Comparison of ENCODE assay signal across 7 mouse cellular contexts in genomic region chr13:46726288-46727037, GRCm38 (mm10). TPM values are rescaled to one million over a fixed set of nuclear protein-coding genes. Genes with fewer than 3 reads are reported as not detected.
A peak's percentile ranks its signal among the peaks of the same experiment; 100 is the strongest.
DNase-seq lines count a peak whose midpoint lies in the region; ATAC-seq and TF ChIP-seq lines count a peak whose summit lies in the region.

No protein-coding gene starts in this region.

- no peak for TF ChIP-seq POLR2A in thymus, adult 2 months (IDR thresholded peaks at IDR 0.05; ENCODE audit: control insufficient read depth, extremely low read depth, insufficient read depth, low read length, poor library complexity)

- peak overlapping the region; percentile 91 for H3K9ac ChIP-seq in embryonic facial prominence, embryonic 11.5 days (replicated peaks; ENCODE audit: low read length)
- H3K9ac ChIP-seq in midbrain, embryonic 11.5 days (ENCODE audit: low read length), result peak overlapping the region; percentile 96

- H3K4me3 ChIP-seq in embryonic facial prominence, embryonic 11.5 days (ENCODE audit: low read depth, low read length), result peak overlapping the region; percentile 100
- peak overlapping the region; percentile 99 for H3K4me3 ChIP-seq in midbrain, embryonic 11.5 days (ENCODE audit: low read depth, low read length)
- peak overlapping the region; percentile 69 for H3K4me3 ChIP-seq in thymus, adult 2 months (ENCODE audit: control insufficient read depth, insufficient read depth, low read length)

- no peaks in the 10 kb centered on the region for H3K9me3 ChIP-seq in embryonic facial prominence, embryonic 11.5 days (replicated peaks; ENCODE audit: control insufficient read depth, low read length)
- no peaks in the 10 kb centered on the region for H3K9me3 ChIP-seq in midbrain, embryonic 11.5 days (ENCODE audit: control insufficient read depth, low read length)

- H3K36me3 ChIP-seq in embryonic facial prominence, embryonic 11.5 days (replicated peaks; ENCODE audit: control insufficient read depth, insufficient read depth, low read depth, low read length), result no peaks in the 10 kb centered on the region
- H3K36me3 ChIP-seq in midbrain, embryonic 11.5 days (ENCODE audit: control insufficient read depth, insufficient read depth, low read length), result no peaks in the 10 kb centered on the region
- no peaks in the 10 kb centered on the region for H3K36me3 ChIP-seq in thymus, adult 2 months (ENCODE audit: control insufficient read depth, insufficient read depth, low read length)

- peak overlapping the region; percentile 89 for H3K27ac ChIP-seq in embryonic facial prominence, embryonic 11.5 days (replicated peaks; ENCODE audit: low read depth, low read length)
- peak overlapping the region; percentile 90 for H3K27ac ChIP-seq in midbrain, embryonic 11.5 days (ENCODE audit: low read depth, low read length)
- H3K27ac ChIP-seq in thymus, adult 2 months (ENCODE audit: control insufficient read depth, insufficient read depth, low read length), result peak overlapping the region; percentile 44; the same call in 1 of the 2 replicates

- no peak for TF ChIP-seq CTCF in thymus, adult 2 months (IDR thresholded peaks at IDR 0.05; ENCODE audit: borderline replicate concordance, control insufficient read depth, extremely low read depth, insufficient read depth, low read length, poor library complexity)

- peak; percentile 54 for DNase-seq in left cerebral cortex, postnatal 4 days
- no peak for DNase-seq in left cerebral cortex, adult 8-10 months (ENCODE audit: low spot score in 2 of 2)
- DNase-seq in T-cell, adult 2 months (ENCODE audit: low spot score), result peak; percentile 23
- DNase-seq in embryonic facial prominence, embryonic 11.5 days (ENCODE audit: low spot score), result peak; percentile 45
- DNase-seq in induced T-regulatory cell, adult 2 months (ENCODE audit: low read depth), result peak; percentile 68
- DNase-seq in midbrain, embryonic 11.5 days (ENCODE audit: low spot score, missing footprints), result peak; percentile 93
- DNase-seq in thymus, adult 2 months, result peak; percentile 51

- no peak for ATAC-seq in embryonic facial prominence, embryonic 11.5 days (replicated peaks; ENCODE audit: insufficient number of reproducible peaks, low FRiP score, low TSS enrichment, low read depth)
- no peak for ATAC-seq in midbrain, embryonic 11.5 days (ENCODE audit: low FRiP score)

- H3K4me2 ChIP-seq in embryonic facial prominence, embryonic 11.5 days (ENCODE audit: low read depth, low read length), result peak overlapping the region; percentile 70
- peak overlapping the region; percentile 57 for H3K4me2 ChIP-seq in midbrain, embryonic 11.5 days

- WGBS in embryonic facial prominence, embryonic 11.5 days, result under 1% methylated on average over 30 of the region's 30 CpGs
- under 1% methylated on average over 30 of the region's 30 CpGs for WGBS in midbrain, embryonic 11.5 days
- 1% methylated on average over 30 of the region's 30 CpGs for WGBS in thymus, adult 2 months

- intact Hi-C loops in left cerebral cortex, postnatal 4 days (cut with DNase I), result loop anchor here (5.0 kb wide), 1 partner anchor 291 kb away; no protein-coding TSS in a partner anchor

- no peaks in the 10 kb centered on the region for H3K27me3 ChIP-seq in embryonic facial prominence, embryonic 11.5 days (ENCODE audit: control insufficient read depth, insufficient read depth, low read length)
- no peaks in the 10 kb centered on the region for H3K27me3 ChIP-seq in midbrain, embryonic 11.5 days (ENCODE audit: control insufficient read depth, insufficient read depth, low read length)
- no peaks in the 10 kb centered on the region for H3K27me3 ChIP-seq in thymus, adult 2 months (ENCODE audit: control insufficient read depth, insufficient read depth, low read length)

- H3K4me1 ChIP-seq in embryonic facial prominence, embryonic 11.5 days (ENCODE audit: control insufficient read depth, insufficient read depth, low read length), result no peaks in the 10 kb centered on the region
- peaks cover 15% of the 10 kb centered on the region for H3K4me1 ChIP-seq in midbrain, embryonic 11.5 days (ENCODE audit: control insufficient read depth, insufficient read depth, low read length)
- H3K4me1 ChIP-seq in thymus, adult 2 months (replicated peaks; ENCODE audit: control insufficient read depth, insufficient read depth, low read length), result peaks cover 2% of the 10 kb centered on the region

RNA-seq across cellular contexts. Expression of gene Nup153, which starts 1.3 kb away (rescaled TPM):
- total RNA-seq in left cerebral cortex, postnatal 4 days (2021), result 10 to 100 TPM; 87.6 to 88.3 TPM
- total RNA-seq in left cerebral cortex, adult 8-10 months (2022), result 10 to 100 TPM; 47.2 to 54.8 (median 50.0) TPM
- polyA plus RNA-seq in embryonic facial prominence, embryonic 11.5 days (2014; fragmentation: Nextera tagmentation; extraction: Ambion mirVana), result 40.2 and 52.3 TPM in 2 replicates
- polyA plus RNA-seq in midbrain, embryonic 11.5 days (2014; fragmentation: Nextera tagmentation; extraction: Ambion mirVana), result 40.6 and 50.4 TPM in 2 replicates
- polyA plus RNA-seq in thymus, adult 2 months (2012; rRNA removed), result 164 and 182 TPM in 2 replicates

RNA-seq across cellular contexts. Expression of gene Fam8a1, which starts 57.1 kb away (rescaled TPM):
- 10 to 100 TPM; 71.4 to 75.7 TPM for total RNA-seq in left cerebral cortex, postnatal 4 days (2021)
- 10 to 100 TPM; 79.0 to 84.9 (median 81.5) TPM for total RNA-seq in left cerebral cortex, adult 8-10 months (2022)
- polyA plus RNA-seq in embryonic facial prominence, embryonic 11.5 days (2014; fragmentation: Nextera tagmentation; extraction: Ambion mirVana), result 9.6 and 10.1 TPM in 2 replicates
- polyA plus RNA-seq in midbrain, embryonic 11.5 days (2014; fragmentation: Nextera tagmentation; extraction: Ambion mirVana), result 12.6 and 13.9 TPM in 2 replicates
- polyA plus RNA-seq in thymus, adult 2 months (2012; rRNA removed), result 16.0 and 24.9 TPM in 2 replicates

Comparison
In these comparisons a context has a peak if more than half of its experiments do, and no peak if none do; other contexts are left out.
1. DNase-seq: peak in left cerebral cortex, postnatal 4 days (single experiment), T-cell, adult 2 months (single experiment), embryonic facial prominence, embryonic 11.5 days (single experiment), induced T-regulatory cell, adult 2 months (single experiment), midbrain, embryonic 11.5 days (single experiment) and thymus, adult 2 months (single experiment); none in left cerebral cortex, adult 8-10 months (0 of 2).
2. Peak in every context shown above with its lines, with median percentiles within 50 percentile points of each other: H3K27ac ChIP-seq and H3K4me3 ChIP-seq.